Mouse (Mus musculus): Measurements from ENCODE around the gene Ggt1. TPM values are rescaled to one million over a fixed set of nuclear protein-coding genes. Genes with fewer than 3 reads are reported as not detected.
"Not testable (repeated sequence)": the region's sequence is repeated elsewhere in the genome, so short reads cannot be mapped to it uniquely, and the experiment has no call there.

Ggt1 gene
- polyA plus RNA-seq, 1 experiment from 2014 or later = 1.8 TPM

DNA sequence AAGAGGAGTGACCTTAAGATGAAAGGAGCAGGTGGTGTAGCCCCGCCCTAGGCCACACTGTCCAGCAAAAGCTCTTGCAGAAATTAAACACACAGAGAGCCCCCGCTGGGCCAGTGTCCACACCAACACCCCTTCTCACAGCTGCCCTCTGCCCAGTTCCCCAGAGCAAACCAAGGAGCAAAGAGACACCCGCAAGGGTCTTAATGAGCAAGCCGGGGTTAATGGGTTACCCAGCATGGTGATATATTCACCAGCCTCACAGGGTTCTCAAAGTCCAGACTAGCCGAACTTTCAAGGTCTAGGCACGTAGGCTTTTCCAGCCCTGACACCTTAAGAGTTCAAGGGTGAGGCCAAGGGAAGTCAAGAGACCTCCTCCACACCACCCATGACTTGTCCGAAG, 4.5 kb downstream of the Ggt1 start:
- Histone ChIP-seq H3K27me3 (replicated peaks) (peaks cover 32% of the 10 kb centered on the region; the same call in 1 of the 2 replicates), H3K4me1 (no peaks in the 10 kb centered on the region), H3K9ac (no peak overlapping the region), H3K4me2 (replicated peaks) (no peak overlapping the region), H3K27ac (no peak overlapping the region), H3K4me3 (no peak overlapping the region), H3K36me3 (no peaks in the 10 kb centered on the region), H3K9me3 (no peaks in the 10 kb centered on the region)
- 79% methylated on average over 7 of the region's 7 CpGs for whole genome bisulfite sequencing
- ATAC-seq (ENCODE audit: low FRiP score, low read depth) = no peak

GRCm38 (mm10) chr10:75566321-75566720, 4.9 kb downstream of the Ggt1 start:
- WGBS = 83% methylated on average over 5 of the region's 5 CpGs
- Histone ChIP-seq H3K27me3 (replicated peaks) (peaks cover 29% of the 10 kb centered on the region; the same call in 1 of the 2 replicates), H3K9ac (no peak overlapping the region), H3K4me2 (replicated peaks) (no peak overlapping the region), H3K27ac (no peak overlapping the region), H3K4me3 (no peak overlapping the region), H3K4me1 (no peaks in the 10 kb centered on the region), H3K36me3 (no peaks in the 10 kb centered on the region), H3K9me3 (no peaks in the 10 kb centered on the region)
- no peak for ATAC-seq (ENCODE audit: low FRiP score, low read depth)

- ATAC-seq (ENCODE audit: low FRiP score, low read depth); H3K27ac ChIP-seq; H3K9me3 ChIP-seq; H3K4me3 ChIP-seq; H3K36me3 ChIP-seq; H3K4me1 ChIP-seq; H3K9ac ChIP-seq; H3K4me2 ChIP-seq (replicated peaks): not testable (repeated sequence)
- 84% methylated on average over 2 of the region's 2 CpGs for WGBS
- H3K27me3 ChIP-seq (replicated peaks) = peaks cover 25% of the 10 kb centered on the region; the same call in 1 of the 2 replicates
These were observed 5.4 kb downstream of the Ggt1 start for GRCm38 (mm10) chr10:75566765-75567164.

DNA sequence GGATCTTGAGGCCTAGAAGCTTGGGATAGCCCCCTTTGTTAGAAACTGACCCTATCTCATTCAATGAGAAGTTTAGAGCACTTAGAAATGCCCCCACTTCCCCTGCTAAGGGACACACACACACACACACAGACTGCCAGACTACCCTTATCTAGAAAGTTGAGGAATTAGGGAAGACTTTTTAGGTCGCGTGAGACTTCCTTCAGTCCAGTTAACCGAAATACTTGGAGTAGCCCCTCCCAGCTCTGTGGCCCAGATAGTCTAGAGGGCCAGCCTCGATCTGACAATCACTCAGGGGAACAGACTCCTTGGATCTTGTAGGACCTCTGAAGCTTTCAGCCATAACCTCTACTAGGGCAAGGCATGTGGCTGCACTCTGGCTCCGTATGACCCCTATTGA, 6.6 kb downstream of the Ggt1 start:
- H3K36me3 ChIP-seq = no peaks in the 10 kb centered on the region
- H3K27me3 ChIP-seq (replicated peaks) = peaks cover 14% of the 10 kb centered on the region; the same call in 1 of the 2 replicates
- no peak overlapping the region for H3K9ac ChIP-seq
- WGBS = 45% methylated on average over 5 of the region's 5 CpGs
- H3K9me3 ChIP-seq = no peaks in the 10 kb centered on the region
- ATAC-seq (ENCODE audit: low FRiP score, low read depth) = no peak
- H3K27ac ChIP-seq = no peak overlapping the region
- no peak overlapping the region for H3K4me2 ChIP-seq (replicated peaks)
- H3K4me3 ChIP-seq = no peak overlapping the region
- no peaks in the 10 kb centered on the region; the same call in 1 of the 2 replicates for H3K4me1 ChIP-seq

DNA sequence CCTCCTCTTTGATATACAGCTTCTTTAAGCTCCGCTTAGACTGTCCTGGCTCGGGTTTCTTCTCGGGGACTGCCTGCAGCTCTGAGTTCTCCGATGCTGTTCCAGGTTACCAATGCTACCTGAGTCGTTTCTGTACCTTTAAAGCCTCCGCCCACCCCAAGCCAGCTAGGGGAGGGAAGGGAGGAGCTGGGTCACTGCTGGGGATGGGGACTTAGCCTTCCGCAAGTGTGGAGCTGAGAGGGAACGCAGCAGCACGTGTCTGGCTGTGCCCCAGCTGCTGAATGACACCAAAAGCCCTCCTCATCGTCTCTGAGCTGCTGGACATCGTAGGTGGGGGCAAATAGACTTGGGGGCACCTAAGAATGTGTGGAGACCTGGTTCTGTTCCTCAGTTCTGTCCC, 7.0 kb downstream of the Ggt1 start:
- Histone ChIP-seq H3K36me3 (no peaks in the 10 kb centered on the region), H3K4me2 (replicated peaks) (no peak overlapping the region), H3K27me3 (replicated peaks) (0 out of 2 replicates have a peak, but pooled peaks cover 13% of the 10 kb centered on the region), H3K27ac (no peak overlapping the region), H3K9me3 (no peaks in the 10 kb centered on the region), H3K9ac (no peak overlapping the region), H3K4me3 (no peak overlapping the region), H3K4me1 (no peaks in the 10 kb centered on the region; the same call in 1 of the 2 replicates)
- 5% methylated on average over 11 of the region's 11 CpGs for WGBS
- ATAC-seq (ENCODE audit: low FRiP score, low read depth) = no peak

DNA sequence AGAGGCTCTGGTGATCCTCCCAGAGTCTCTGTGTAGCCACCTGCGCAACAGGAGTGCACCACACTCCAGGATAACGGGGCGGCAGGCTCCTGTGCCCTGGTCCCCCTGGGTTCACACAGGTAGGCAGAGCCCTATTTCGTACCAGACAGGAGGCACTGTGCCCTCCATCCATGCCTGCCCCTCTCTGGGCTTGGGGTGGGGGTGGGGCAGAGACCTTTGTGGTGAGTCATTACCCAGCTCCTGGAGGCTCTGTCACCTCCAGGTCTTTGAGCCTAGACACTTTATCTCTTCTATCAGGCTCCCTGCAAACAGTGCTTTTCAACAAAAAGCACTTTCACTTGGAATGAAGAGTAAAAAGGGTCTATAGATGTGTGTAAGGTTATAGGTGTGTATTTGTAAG, 7.4 kb downstream of the Ggt1 start:
- Histone ChIP-seq H3K27ac (no peak overlapping the region), H3K4me1 (no peaks in the 10 kb centered on the region; the same call in 1 of the 2 replicates), H3K36me3 (no peaks in the 10 kb centered on the region), H3K27me3 (replicated peaks) (0 out of 2 replicates have a peak, but pooled peaks cover 10% of the 10 kb centered on the region), H3K4me2 (replicated peaks) (no peak overlapping the region), H3K9me3 (no peaks in the 10 kb centered on the region), H3K9ac (no peak overlapping the region), H3K4me3 (no peak overlapping the region)
- no peak for ATAC-seq (ENCODE audit: low FRiP score, low read depth)
- WGBS = 17% methylated on average over 4 of the region's 4 CpGs

GRCm38 (mm10) chr10:75570981-75571657, 9.7 kb downstream of the Ggt1 start:
- Histone ChIP-seq H3K4me3 (no peak overlapping the region), H3K4me1 (no peaks in the 10 kb centered on the region; the same call in 1 of the 2 replicates), H3K4me2 (replicated peaks) (no peak overlapping the region), H3K9me3 (no peaks in the 10 kb centered on the region), H3K36me3 (no peaks in the 10 kb centered on the region), H3K27ac (no peak overlapping the region), H3K27me3 (replicated peaks) (0 out of 2 replicates have a peak, but pooled peaks cover 4% of the 10 kb centered on the region), H3K9ac (no peak overlapping the region)
- 28% methylated on average over 10 of the region's 10 CpGs for WGBS
- ATAC-seq (ENCODE audit: low FRiP score, low read depth) = no peak

- ATAC-seq (ENCODE audit: low FRiP score, low read depth) = no peak
- 49% methylated on average over 9 of the region's 9 CpGs for WGBS
- Histone ChIP-seq H3K4me1 (no peaks in the 10 kb centered on the region; the same call in 1 of the 2 replicates), H3K27me3 (replicated peaks) (0 out of 2 replicates have a peak, but pooled peaks cover 4% of the 10 kb centered on the region), H3K9ac (no peak overlapping the region), H3K9me3 (no peaks in the 10 kb centered on the region), H3K4me2 (replicated peaks) (no peak overlapping the region), H3K27ac (no peak overlapping the region), H3K36me3 (no peaks in the 10 kb centered on the region), H3K4me3 (no peak overlapping the region)
These were observed 10.5 kb downstream of the Ggt1 start for GRCm38 (mm10) chr10:75571937-75572336.

DNA sequence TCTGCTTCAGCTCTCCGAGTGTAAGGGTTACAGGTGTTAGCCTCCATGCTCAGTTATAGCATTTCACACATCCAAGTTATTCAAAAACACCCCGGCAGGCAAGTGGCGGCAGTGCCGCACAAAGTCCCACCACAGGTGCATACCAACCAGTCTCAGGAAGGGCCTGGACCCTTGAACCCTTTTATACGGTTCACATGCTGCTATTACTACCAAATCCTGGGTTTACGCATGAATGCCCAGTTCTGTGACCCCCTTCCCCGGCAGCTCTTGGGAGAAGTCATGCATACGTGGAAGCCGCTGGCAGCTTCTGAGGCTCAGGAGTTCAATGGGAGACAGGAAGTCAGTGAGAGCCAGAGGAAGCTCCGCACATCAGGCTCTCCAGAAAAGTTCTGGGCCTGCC, 11.8 kb downstream of the Ggt1 start:
- ATAC-seq (ENCODE audit: low FRiP score, low read depth) = no peak
- Histone ChIP-seq H3K27me3 (replicated peaks) (0 out of 2 replicates have a peak, but pooled peaks cover 4% of the 10 kb centered on the region), H3K9ac (no peak overlapping the region), H3K27ac (no peak overlapping the region), H3K4me2 (replicated peaks) (no peak overlapping the region), H3K9me3 (no peaks in the 10 kb centered on the region), H3K4me3 (no peak overlapping the region), H3K4me1 (no peaks in the 10 kb centered on the region; the same call in 1 of the 2 replicates), H3K36me3 (no peaks in the 10 kb centered on the region)
- WGBS = 57% methylated on average over 10 of the region's 10 CpGs

DNA sequence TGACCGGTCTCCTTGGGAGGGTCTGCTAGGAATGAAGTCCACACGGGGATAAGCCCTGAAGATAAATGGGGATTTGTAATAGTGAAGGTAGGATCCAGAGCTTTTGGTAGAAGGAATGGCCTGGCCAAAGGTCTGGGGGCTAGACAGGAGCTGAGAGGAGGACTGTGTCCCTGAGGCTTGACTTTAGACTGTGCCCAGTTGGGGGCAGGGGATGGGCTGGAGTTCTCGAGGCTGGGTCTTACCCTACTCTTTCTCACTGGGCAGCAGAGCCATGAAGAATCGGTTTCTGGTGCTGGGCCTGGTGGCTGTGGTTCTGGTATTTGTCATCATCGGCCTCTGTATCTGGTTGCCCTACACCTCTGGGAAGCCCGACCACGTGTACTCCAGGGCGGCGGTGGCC, 12.6 kb downstream of the Ggt1 start:
- WGBS = 89% methylated on average over 9 of the region's 9 CpGs
- H3K4me2 ChIP-seq (replicated peaks) = no peak overlapping the region

DNA sequence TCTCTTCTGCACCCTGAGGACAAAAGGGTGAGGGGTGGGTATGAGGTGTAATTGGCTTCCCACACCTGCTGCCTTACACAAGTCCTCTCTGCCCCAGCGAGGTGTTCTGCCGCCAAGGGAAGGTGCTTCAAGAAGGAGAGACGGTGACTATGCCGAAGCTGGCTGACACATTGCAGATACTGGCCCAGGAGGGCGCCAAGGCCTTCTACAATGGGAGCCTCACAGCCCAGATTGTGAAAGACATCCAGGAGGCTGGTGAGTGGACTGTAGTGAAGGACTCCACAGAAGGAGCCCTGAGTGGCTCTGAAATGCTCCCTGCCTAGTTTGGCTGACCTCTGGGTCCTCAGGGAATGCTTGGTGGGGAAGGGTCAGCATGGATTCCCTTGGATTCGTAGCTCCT, 17.7 kb downstream of the Ggt1 start:
- no peak for ATAC-seq (ENCODE audit: low FRiP score, low read depth)
- Histone ChIP-seq H3K4me3 (no peak overlapping the region), H3K4me2 (replicated peaks) (no peak overlapping the region), H3K4me1 (no peaks in the 10 kb centered on the region), H3K36me3 (no peaks in the 10 kb centered on the region), H3K27ac (no peak overlapping the region), H3K27me3 (replicated peaks) (no peaks in the 10 kb centered on the region), H3K9me3 (no peaks in the 10 kb centered on the region), H3K9ac (no peak overlapping the region)
- WGBS = 89% methylated on average over 6 of the region's 6 CpGs

More for the DNA sequence above, 12.6 kb downstream of the Ggt1 start:
- Histone ChIP-seq H3K9ac (no peak overlapping the region), H3K4me3 (no peak overlapping the region), H3K36me3 (no peaks in the 10 kb centered on the region), H3K27me3 (replicated peaks) (no peaks in the 10 kb centered on the region), H3K9me3 (no peaks in the 10 kb centered on the region), H3K27ac (no peak overlapping the region), H3K4me1 (no peaks in the 10 kb centered on the region; the same call in 1 of the 2 replicates)
- no peak for ATAC-seq (ENCODE audit: low FRiP score, low read depth)

DNA sequence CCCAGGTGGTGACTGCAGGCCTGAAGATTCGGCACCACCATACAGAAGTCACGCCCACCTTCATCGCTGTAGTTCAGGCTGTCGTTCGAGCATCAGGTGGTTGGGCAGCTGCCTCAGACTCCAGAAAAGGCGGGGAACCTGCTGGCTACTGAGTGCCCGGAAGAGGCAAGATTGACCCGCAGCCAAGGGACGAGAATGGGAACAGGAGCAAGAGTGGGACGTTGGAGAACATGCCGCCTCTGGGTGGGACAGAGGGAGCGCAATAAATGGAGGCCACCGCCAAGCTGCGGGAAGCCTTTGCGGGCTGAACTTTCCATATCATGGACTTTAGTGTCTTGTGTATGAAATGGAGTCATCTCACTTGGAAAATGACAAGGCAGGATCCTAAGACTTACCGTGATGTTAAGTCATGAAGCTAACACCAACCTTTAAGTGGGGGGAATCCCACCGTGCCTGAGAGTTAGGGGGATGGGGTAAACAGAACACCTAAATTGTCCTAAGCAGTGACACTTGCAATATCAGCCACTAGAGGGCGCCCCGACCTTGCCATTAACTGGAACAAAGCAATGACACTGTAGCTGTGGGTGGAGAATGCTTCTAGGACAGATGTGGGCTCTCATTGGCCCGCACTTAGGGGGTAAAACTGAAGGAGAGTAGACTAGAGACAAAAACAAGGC, 24.6 kb downstream of the Ggt1 start:
- Histone ChIP-seq H3K4me2 (replicated peaks) (peak overlapping the region; percentile 45), H3K9ac (no peak overlapping the region), H3K9me3 (no peaks in the 10 kb centered on the region), H3K4me1 (0 out of 2 replicates have a peak, but pooled peaks cover 2% of the 10 kb centered on the region), H3K36me3 (no peaks in the 10 kb centered on the region), H3K4me3 (no peak overlapping the region), H3K27me3 (replicated peaks) (no peaks in the 10 kb centered on the region), H3K27ac (no peak overlapping the region)
- peak; percentile 89 for ATAC-seq (ENCODE audit: low FRiP score, low read depth)
- 22% methylated on average over 20 of the region's 20 CpGs for WGBS

Data from neural tube, embryonic 12.5 days (tissue).